Mouse (Mus musculus): ENCODE results near the gene Wdfy2. TPM values are rescaled to one million over a fixed set of nuclear protein-coding genes. Genes with fewer than 3 reads are reported as not detected.

The Wdfy2 gene
- total RNA-seq, 1 experiment from 2014 or later = 29.2 TPM

GRCm38 (mm10) chr14:62975046-62975445, 137.6 kb downstream of the Wdfy2 start:
- ATAC-seq (replicated peaks; ENCODE audit: insufficient number of reproducible peaks, low FRiP score, low TSS enrichment, poor library complexity, severe bottlenecking) = no peak

- ATAC-seq (replicated peaks; ENCODE audit: insufficient number of reproducible peaks, low FRiP score, low TSS enrichment, poor library complexity, severe bottlenecking) = no peak
Measured at GRCm38 (mm10) chr14:62979815-62980214, 142.3 kb downstream of the Wdfy2 start.

- no peak for ATAC-seq (replicated peaks; ENCODE audit: insufficient number of reproducible peaks, low FRiP score, low TSS enrichment, poor library complexity, severe bottlenecking)
Measured at GRCm38 (mm10) chr14:62984410-62984809, 146.9 kb downstream of the Wdfy2 start, which contains the start of gene Defb48. Gene Defb48 (minus strand): TSS chr14:62984510.

GRCm38 (mm10) chr14:62991271-62991670, 153.8 kb downstream of the Wdfy2 start:
- no peak for ATAC-seq (replicated peaks; ENCODE audit: insufficient number of reproducible peaks, low FRiP score, low TSS enrichment, poor library complexity, severe bottlenecking)

GRCm38 (mm10) chr14:62991849-62992510, 154.5 kb downstream of the Wdfy2 start:
- no peak for ATAC-seq (replicated peaks; ENCODE audit: insufficient number of reproducible peaks, low FRiP score, low TSS enrichment, poor library complexity, severe bottlenecking)

- no peak for ATAC-seq (replicated peaks; ENCODE audit: insufficient number of reproducible peaks, low FRiP score, low TSS enrichment, poor library complexity, severe bottlenecking)
Measured at GRCm38 (mm10) chr14:62997777-62998176, 160.3 kb downstream of the Wdfy2 start, which contains the start of gene Defb47. Gene Defb47 (plus strand): TSS chr14:62998077.

- ATAC-seq (replicated peaks; ENCODE audit: insufficient number of reproducible peaks, low FRiP score, low TSS enrichment, poor library complexity, severe bottlenecking) = no peak
Measured at GRCm38 (mm10) chr14:62998977-62999376, 161.5 kb downstream of the Wdfy2 start.

GRCm38 (mm10) chr14:63002588-63002987, 165.1 kb downstream of the Wdfy2 start:
- no peak for ATAC-seq (replicated peaks; ENCODE audit: insufficient number of reproducible peaks, low FRiP score, low TSS enrichment, poor library complexity, severe bottlenecking)

Other genes starting within 250 kb of the Wdfy2 start
- not detected in 3 replicates for gene Serpine3, start 174.0 kb upstream of the Wdfy2 start, total RNA-seq (2017)
- gene Ints6, start 76.5 kb upstream of the Wdfy2 start, total RNA-seq (2017) = 63.8 to 126 TPM (median 83.5 TPM) in 3 replicates
- not detected in 3 replicates for gene Defb48, start 146.8 kb downstream of the Wdfy2 start, total RNA-seq (2017)
- not detected in 3 replicates for gene Defb47, start 160.4 kb downstream of the Wdfy2 start, total RNA-seq (2017)
- gene Defb43, start 174.1 kb downstream of the Wdfy2 start, total RNA-seq (2017) = not detected in 3 replicates
- gene Defb42, start 209.3 kb downstream of the Wdfy2 start, total RNA-seq (2017) = not detected in 3 replicates
- gene Defb30, start 212.3 kb downstream of the Wdfy2 start, total RNA-seq (2017) = not detected in 3 replicates

Data from monocyte, adult 5-6 weeks (primary cell).